Mouse (Mus musculus) lung, embryonic 14.5 days (tissue): Measurements from ENCODE around the gene Klhl20. TPM values are rescaled to one million over a fixed set of nuclear protein-coding genes. Genes with fewer than 3 reads are reported as not detected.

Experiments
- ATAC-seq: fragments of 200-750 bp; cut with Nextera tagmentation; 2 replicates; pipeline ENCODE4 v1.8.0; 2017; ENCODE audit warnings: mild to moderate bottlenecking, moderate TSS enrichment, moderate library complexity; ENCODE audit not compliant: insufficient read depth
- DNase-seq: peaks from one replicate; pipeline ENCODE4 v3.0.0-alpha.2; 2015
- H3K27ac ChIP-seq: fragments of 300-500 bp; sonication (generic); 2 replicates; pipeline ENCODE4 v1.5.1; 2014; ENCODE audit warnings: low read depth, mild to moderate bottlenecking, moderate library complexity
- H3K27me3 ChIP-seq: fragments of 300-500 bp; sonication (generic); 2 replicates; pipeline ENCODE4 v1.6.1; 2014; ENCODE audit warnings: low read length, control low read depth; ENCODE audit not compliant: insufficient read depth
- H3K36me3 ChIP-seq: fragments of 300-500 bp; sonication (generic); 2 replicates; pipeline ENCODE4 v1.6.1; 2014; ENCODE audit warnings: control low read depth; ENCODE audit not compliant: insufficient read depth
- H3K4me1 ChIP-seq: fragments of 300-500 bp; sonication (generic); 2 replicates; pipeline ENCODE4 v1.6.1; 2014; ENCODE audit warnings: antibody characterized with exemption, control low read depth; ENCODE audit not compliant: insufficient read depth
- H3K4me2 ChIP-seq: fragments of 300-500 bp; sonication (generic); 2 replicates; pipeline ENCODE4 v1.6.1; 2014; ENCODE audit warnings: mild to moderate bottlenecking
- H3K4me3 ChIP-seq: fragments of 300-500 bp; sonication (generic); 2 replicates; pipeline ENCODE4 v1.5.1; 2014; ENCODE audit warnings: low read depth, low read length
- H3K9ac ChIP-seq: fragments of 300-500 bp; sonication (generic); 2 replicates; pipeline ENCODE4 v1.6.1; 2014
- H3K9me3 ChIP-seq: fragments of 300-500 bp; sonication (generic); 2 replicates; pipeline ENCODE4 v1.6.1; 2016; ENCODE audit warnings: low read depth, low read length, control low read depth
- CTCF ChIP-seq: IDR thresholded peaks from 2 replicates; pipeline ENCODE4 v1.5.1; 2016; ENCODE audit warnings: antibody characterized with exemption, low read depth
- WGBS: fragments of 180-500 bp; shearing (Covaris S2); extraction: QIAGEN DNeasy Blood & Tissue Kit; methylation state at CpG from one replicate; pipeline ENCODE4 v1.1.7; 2014; 5-methylcytosine and 5-hydroxymethylcytosine counted together
- polyA plus RNA-seq: library from polyadenylated mRNA; unstranded; fragments of >200 nt; fragmentation: Nextera tagmentation; extraction: Ambion mirVana; gene quantifications from 2 replicates; pipeline ENCODE4 v1.2.1, GENCODE M21; 2014

The Klhl20 gene
- polyA plus RNA-seq, 1 experiment from 2014 or later, result 17.7 TPM

- no peaks in the 10 kb centered on the region for H3K27me3 ChIP-seq
- peak overlapping the region; percentile 58; the same call in 1 of the 2 replicates for H3K27ac ChIP-seq
- TF ChIP-seq CTCF, result no peak
- peaks cover 9% of the 10 kb centered on the region; the same call in 1 of the 2 replicates for H3K4me1 ChIP-seq
- peaks cover 13% of the 10 kb centered on the region for H3K36me3 ChIP-seq
- WGBS, result under 1% methylated on average over 12 of the region's 12 CpGs
- no peak for DNase-seq
- peak overlapping the region; percentile 67 for H3K4me3 ChIP-seq
- H3K9ac ChIP-seq, result peak overlapping the region; percentile 78
- H3K9me3 ChIP-seq, result no peaks in the 10 kb centered on the region
- no peak for ATAC-seq
- H3K4me2 ChIP-seq, result peak overlapping the region; percentile 90
Measured at GRCm38 (mm10) chr1:161071272-161071620, 60.1 kb downstream of the Klhl20 start.

- Histone ChIP-seq H3K27ac (peak within 1 kb of the TSS; percentile 67), H3K4me3 (peak within 1 kb of the TSS; percentile 67), H3K9ac (peak within 1 kb of the TSS; percentile 78), H3K36me3 (peaks cover 6% of the 10 kb centered on the region), H3K4me2 (peak within 1 kb of the TSS; percentile 90), H3K27me3 (no peaks in the 10 kb centered on the region), H3K4me1 (peaks cover 9% of the 10 kb centered on the region; the same call in 1 of the 2 replicates), H3K9me3 (no peaks in the 10 kb centered on the region)
- ATAC-seq (peak; percentile 98), DNase-seq (peak; percentile 99)
- TF ChIP-seq CTCF, result peak; percentile 17; the same call in 1 of the 2 replicates
- WGBS, result under 1% methylated on average over 57 of the region's 57 CpGs
Measured at GRCm38 (mm10) chr1:161070352-161071271, 60.7 kb downstream of the Klhl20 start, which contains the start of the genes Dars2 and Cenpl. TSS of gene Dars2 (minus strand) at chr1:161070658. TSS of gene Cenpl (plus strand) at chr1:161070713.

DNA sequence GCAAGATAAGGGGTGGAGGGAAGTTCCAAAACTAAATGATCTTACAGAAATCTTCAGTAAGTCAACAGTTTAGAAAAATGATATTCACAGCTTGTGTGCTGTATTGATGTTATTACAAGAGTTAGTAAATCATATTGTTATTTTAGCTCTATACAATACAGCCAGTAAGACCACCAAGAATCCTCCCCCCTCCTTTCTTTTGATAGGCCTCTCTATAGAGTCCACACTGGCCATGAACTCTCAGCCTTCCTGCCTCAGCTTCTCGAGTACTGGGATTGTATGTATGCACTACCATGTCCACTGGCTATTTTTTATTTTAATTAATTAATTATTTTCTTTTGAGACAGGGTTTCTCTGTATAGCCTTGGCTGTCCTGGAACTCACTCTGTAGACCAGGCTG, 68.0 kb downstream of the Klhl20 start:
- Histone ChIP-seq H3K9me3 (no peaks in the 10 kb centered on the region), H3K4me2 (no peak overlapping the region), H3K9ac (no peak overlapping the region), H3K27ac (no peak overlapping the region), H3K27me3 (no peaks in the 10 kb centered on the region), H3K4me1 (no peaks in the 10 kb centered on the region), H3K36me3 (peaks cover 18% of the 10 kb centered on the region), H3K4me3 (no peak overlapping the region)
- no peak for TF ChIP-seq CTCF
- ATAC-seq (no peak), DNase-seq (no peak)
- WGBS, result 66% methylated on average over 1 of the region's 1 CpGs

- H3K9me3 ChIP-seq, result no peaks in the 10 kb centered on the region
- no peak for ATAC-seq
- WGBS, result 94% methylated on average over 1 of the region's 1 CpGs
- H3K4me3 ChIP-seq, result no peak overlapping the region
- no peak overlapping the region for H3K9ac ChIP-seq
- H3K36me3 ChIP-seq, result peaks cover 39% of the 10 kb centered on the region
- TF ChIP-seq CTCF, result no peak
- H3K27ac ChIP-seq, result no peak overlapping the region
- H3K4me1 ChIP-seq, result no peaks in the 10 kb centered on the region
- no peaks in the 10 kb centered on the region for H3K27me3 ChIP-seq
- H3K4me2 ChIP-seq, result no peak overlapping the region
- DNase-seq, result no peak
Measured at GRCm38 (mm10) chr1:161057164-161057563, 74.1 kb downstream of the Klhl20 start.

DNA sequence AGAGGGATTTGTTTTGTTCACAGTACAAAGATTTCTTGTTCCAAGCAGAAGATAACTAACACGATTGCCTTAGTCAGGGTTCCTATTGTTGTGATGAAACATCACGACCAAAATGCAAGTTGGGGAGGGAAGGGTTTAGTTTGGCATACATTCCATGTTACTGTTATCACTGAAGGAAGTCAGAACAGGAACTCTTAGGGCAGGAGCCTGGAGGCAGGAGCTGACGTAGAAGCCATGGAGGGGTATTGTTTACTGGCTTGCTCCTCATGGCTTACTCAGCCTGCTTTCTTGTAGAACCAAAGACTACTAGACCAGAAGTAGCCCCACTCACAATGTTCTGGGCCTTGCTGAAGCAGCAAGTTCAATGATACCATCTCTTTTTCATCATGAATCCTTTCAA, 84.3 kb downstream of the Klhl20 start:
- Histone ChIP-seq H3K9ac (no peak overlapping the region), H3K9me3 (no peaks in the 10 kb centered on the region), H3K27ac (no peak overlapping the region), H3K4me1 (no peaks in the 10 kb centered on the region), H3K4me2 (no peak overlapping the region), H3K36me3 (peaks cover 47% of the 10 kb centered on the region), H3K4me3 (no peak overlapping the region), H3K27me3 (no peaks in the 10 kb centered on the region)
- TF ChIP-seq CTCF, result no peak
- no peak for ATAC-seq
- WGBS, result 82% methylated on average over 3 of the region's 3 CpGs
- no peak for DNase-seq

- TF ChIP-seq CTCF, result no peak
- WGBS, result 84% methylated on average over 7 of the region's 7 CpGs
- peaks cover 61% of the 10 kb centered on the region for H3K36me3 ChIP-seq
- no peak overlapping the region for H3K4me3 ChIP-seq
- ATAC-seq, result no peak
- no peaks in the 10 kb centered on the region for H3K27me3 ChIP-seq
- H3K27ac ChIP-seq, result no peak overlapping the region
- no peaks in the 10 kb centered on the region for H3K4me1 ChIP-seq
- DNase-seq, result no peak
- H3K9ac ChIP-seq, result no peak overlapping the region
- H3K4me2 ChIP-seq, result no peak overlapping the region
- H3K9me3 ChIP-seq, result no peaks in the 10 kb centered on the region
Measured at GRCm38 (mm10) chr1:161041261-161042020, 89.9 kb downstream of the Klhl20 start.

DNA sequence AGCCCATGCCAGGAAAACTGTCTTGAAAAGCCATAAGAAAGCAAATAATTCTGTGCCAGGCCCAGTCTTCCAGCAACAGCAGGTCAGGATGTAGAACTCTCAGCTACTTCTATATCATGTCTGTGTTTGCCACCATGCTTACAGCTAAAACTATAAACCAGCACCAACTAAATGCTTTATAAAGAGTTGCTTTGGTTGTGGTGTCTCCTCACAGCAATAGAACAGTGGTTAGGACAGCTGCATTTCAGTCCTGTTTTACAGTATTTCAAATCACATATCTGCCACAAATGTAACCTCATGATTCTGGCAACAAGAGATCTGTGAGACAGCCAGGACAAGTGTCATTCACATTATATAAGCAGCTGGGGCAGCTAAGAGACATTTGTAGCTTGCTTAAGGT, 90.5 kb downstream of the Klhl20 start:
- Histone ChIP-seq H3K4me2 (no peak overlapping the region), H3K36me3 (peaks cover 62% of the 10 kb centered on the region), H3K9ac (no peak overlapping the region), H3K27me3 (no peaks in the 10 kb centered on the region), H3K9me3 (no peaks in the 10 kb centered on the region), H3K4me3 (no peak overlapping the region), H3K27ac (no peak overlapping the region), H3K4me1 (no peaks in the 10 kb centered on the region)
- no peak for TF ChIP-seq CTCF
- DNase-seq (no peak), ATAC-seq (no peak)
